Mouse (Mus musculus) adrenal gland, postnatal 0 days (tissue): Measurements from ENCODE around the gene Actr8. TPM values are rescaled to one million over a fixed set of nuclear protein-coding genes. Genes with fewer than 3 reads are reported as not detected.

Source experiments
- microRNA-seq: library from miRNA; unstranded; fragments of <30 nt; microRNA quantifications from one replicate; pipeline ENCODE4, GENCODE M21; 2016; ENCODE audit warnings: borderline replicate concordance; ENCODE audit not compliant: insufficient number of aligned reads
- polyA plus RNA-seq: library from polyadenylated mRNA; unstranded; fragments of >200 nt; fragmentation: Nextera tagmentation; extraction: Ambion mirVana; gene quantifications from 2 replicates; pipeline ENCODE4 v1.2.1, GENCODE M21; 2015

Actr8 gene
- 38.6 and 49.7 TPM in 2 replicates for polyA plus RNA-seq

DNA sequence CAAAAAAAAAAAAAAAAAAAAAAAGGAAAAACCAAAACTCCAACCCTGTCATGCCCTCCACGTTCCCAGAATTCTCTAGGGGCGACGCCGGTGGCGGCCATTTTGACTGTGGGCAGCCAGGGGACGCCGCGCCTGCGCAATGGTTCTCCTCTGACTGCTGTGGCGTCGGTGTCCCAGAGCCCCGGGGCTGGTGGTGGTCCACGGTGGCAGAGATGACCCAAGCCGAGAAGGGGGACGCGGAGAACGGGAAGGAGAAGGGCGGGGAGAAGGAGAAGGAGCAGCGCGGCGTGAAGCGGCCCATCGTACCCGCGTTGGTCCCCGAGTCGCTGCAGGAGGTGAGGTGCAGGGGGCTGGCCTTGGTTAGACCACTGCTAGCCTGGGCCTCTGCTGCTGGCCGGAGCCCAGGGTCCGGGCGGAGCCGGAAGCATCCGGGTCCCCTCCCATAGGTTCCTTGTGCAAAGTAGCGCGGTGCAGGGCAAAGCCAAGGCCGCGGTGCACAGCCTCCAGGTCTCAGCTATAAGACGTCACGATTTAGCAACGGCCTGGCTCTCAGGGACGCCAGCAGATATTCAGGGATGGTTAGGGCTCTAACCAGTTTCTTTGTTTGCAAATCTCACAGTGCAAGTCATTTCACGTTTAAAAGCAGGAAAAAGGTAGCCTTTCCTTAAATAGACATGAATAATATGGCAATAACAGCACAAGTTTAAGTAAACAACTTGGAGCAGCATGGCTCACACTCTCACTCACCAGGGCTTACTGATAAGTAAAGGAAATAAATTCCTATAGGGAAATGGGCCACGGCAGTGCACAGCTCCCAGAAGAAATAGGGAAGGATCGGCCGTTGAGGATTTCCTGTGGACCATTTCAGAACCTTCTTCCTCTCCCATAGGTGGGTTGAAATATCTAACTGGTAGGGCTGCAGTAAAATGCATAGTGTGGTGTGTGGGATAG lies at the start of gene Actr8:
Gene Actr8 (plus strand): TSS at position 84 of the 951 bp plus-strand sequence.

DNA sequence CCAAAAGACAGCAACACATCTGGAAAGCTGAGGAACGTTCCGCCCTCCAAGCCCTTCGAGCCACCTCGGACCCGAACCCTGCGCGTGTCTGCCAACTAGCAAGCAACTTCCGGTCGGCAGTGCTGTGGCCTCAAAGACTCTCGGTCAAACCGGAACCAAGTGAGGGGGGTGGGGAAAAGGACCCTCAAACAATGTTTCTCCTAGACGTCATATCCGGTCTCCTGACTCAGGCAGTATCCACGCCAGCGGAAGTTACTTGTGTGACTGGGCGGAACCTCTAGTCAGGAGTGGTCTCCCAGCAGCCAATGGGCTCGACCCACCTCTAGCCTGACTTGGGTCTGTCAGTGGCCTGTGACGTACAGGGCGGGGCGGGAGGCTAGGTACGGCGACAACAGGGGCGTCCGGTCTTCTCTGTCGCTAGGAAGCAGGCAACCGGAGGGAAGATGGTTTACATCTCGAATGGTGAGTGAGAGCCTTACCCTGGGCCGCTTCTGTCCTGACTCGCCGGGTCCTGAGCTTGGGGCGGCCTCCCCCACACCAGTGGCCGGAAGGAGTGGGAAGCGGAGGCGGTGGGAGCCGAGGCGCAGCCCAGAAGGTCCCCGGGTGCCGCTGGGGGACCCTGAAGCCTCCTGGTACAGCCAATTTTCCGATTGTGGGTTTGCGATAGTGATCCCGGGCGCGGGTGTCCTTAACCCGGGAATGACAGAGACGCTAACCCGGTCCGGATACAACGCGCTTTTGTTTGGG lies 9.9 kb upstream of the Actr8 start, which contains the start of gene Selenok:
Gene Selenok (plus strand): TSS at position 234 of the 747 bp plus-strand sequence.

DNA sequence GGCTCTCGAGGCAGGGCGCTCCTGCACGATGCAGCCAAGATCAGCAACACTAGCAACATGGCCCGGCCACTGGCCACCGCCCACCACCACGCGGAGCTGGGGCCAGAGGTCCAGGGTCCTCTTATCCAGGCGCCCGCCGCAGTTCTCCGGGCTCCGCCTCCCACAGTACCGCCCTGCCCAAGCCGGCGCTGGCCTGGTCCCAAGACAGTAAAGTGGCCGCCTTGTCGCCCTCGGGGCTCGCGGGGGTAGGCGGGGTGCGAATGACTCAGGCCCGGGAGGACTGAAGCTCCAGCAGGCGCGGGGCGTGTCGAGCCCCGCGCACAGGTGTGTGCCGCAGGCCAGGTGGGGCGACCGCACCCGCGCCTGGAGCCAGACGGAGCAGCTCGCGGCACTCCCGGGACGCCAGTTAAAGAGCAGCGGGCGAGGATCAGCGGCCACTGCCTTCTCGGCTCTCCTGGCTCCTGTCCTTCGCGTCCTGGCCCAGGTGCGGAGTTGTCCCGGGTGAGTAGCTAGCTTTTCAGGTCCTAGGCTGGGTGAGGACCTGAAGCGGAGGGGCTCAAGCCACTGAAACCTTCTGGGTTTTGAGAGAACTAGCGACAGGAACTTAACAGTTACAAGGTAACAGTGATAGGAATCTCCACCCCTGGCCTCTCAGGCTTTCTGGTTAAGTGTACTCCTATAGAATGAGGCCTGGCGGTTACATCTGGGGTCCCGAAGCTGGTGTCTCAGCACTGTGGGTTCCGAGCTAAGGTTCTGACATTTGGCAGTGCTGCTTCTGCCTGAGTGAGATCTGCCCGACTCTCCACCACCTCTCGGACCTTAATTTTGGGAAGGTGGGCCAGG lies 30.8 kb downstream of the Actr8 start, which contains the start of the genes Il17rb and Chdh:
Gene Il17rb (minus strand): TSS at position 164 of the 843 bp plus-strand sequence.
Gene Chdh (plus strand): TSS at position 291 of the 843 bp plus-strand sequence.

Small RNA genes lying within 50 kb of the gene (microRNA-seq; reads per million reads assigned to microRNA genes)
- gene Mir6947, result 1.4 reads per million

Other genes starting within 250 kb of the Actr8 start
- 447 and 550 TPM in 2 replicates for gene Selenok, start 10.0 kb upstream of the Actr8 start, polyA plus RNA-seq
- 1.3 and 2.2 TPM in 2 replicates for gene Il17rb, start 30.6 kb downstream of the Actr8 start, polyA plus RNA-seq
- gene Chdh, start 30.7 kb downstream of the Actr8 start, polyA plus RNA-seq, result 0.30 and 0.43 TPM in 2 replicates